Mouse (Mus musculus) myocyte (in vitro differentiated cells): Measurements from ENCODE around the gene Camta1.

Experiments
- CEBPB ChIP-seq: IDR thresholded peaks from 2 replicates; pipeline ENCODE4 v1.6.1; 2011; ENCODE audit warnings: mild to moderate bottlenecking, moderate library complexity; ENCODE audit not compliant: poor library complexity, insufficient read depth, severe bottlenecking
- E2F4 ChIP-seq: IDR thresholded peaks from one replicate; pipeline ENCODE4 v1.6.1; 2011; ENCODE audit warnings: mild to moderate bottlenecking, control low read depth, moderate library complexity; ENCODE audit not compliant: insufficient read depth
- MAX ChIP-seq: IDR thresholded peaks from one replicate; pipeline ENCODE4 v1.6.1; 2011; ENCODE audit warnings: low read depth, mild to moderate bottlenecking, control low read depth
- MYOD1 ChIP-seq, 3 experiments: IDR thresholded peaks; one replicate each; pipeline ENCODE4 v1.6.1; 2011; ENCODE audit warnings: control low read depth in 2 of 3, low read depth in 2 of 3, mild to moderate bottlenecking in 2 of 3, moderate library complexity in 1 of 3; ENCODE audit not compliant: insufficient read length in 2 of 3, control insufficient read depth in 1 of 3
- MYOG ChIP-seq, 3 experiments: IDR thresholded peaks; one replicate each; pipeline ENCODE4 v1.6.1; 2011; ENCODE audit warnings: control low read depth in 2 of 3, low read depth in 2 of 3, mild to moderate bottlenecking in 2 of 3; ENCODE audit not compliant: insufficient read length in 2 of 3, control insufficient read depth in 1 of 3, insufficient read depth in 1 of 3
- POLR2A ChIP-seq: IDR thresholded peaks from one replicate; pipeline ENCODE4 v1.6.1; 2011; ENCODE audit warnings: low read depth, mild to moderate bottlenecking, control low read depth, moderate library complexity; ENCODE audit not compliant: insufficient read length
- POLR2AphosphoS2 ChIP-seq: IDR thresholded peaks from one replicate; pipeline ENCODE4 v1.6.1; 2011; ENCODE audit warnings: low read depth, control low read depth; ENCODE audit not compliant: insufficient read length
- REST ChIP-seq: IDR thresholded peaks from one replicate; pipeline ENCODE4 v1.6.1; 2011; ENCODE audit warnings: mild to moderate bottlenecking, control low read depth, moderate library complexity; ENCODE audit not compliant: insufficient read depth, insufficient read length
- SRF ChIP-seq: IDR thresholded peaks from one replicate; pipeline ENCODE4 v1.6.1; 2011; ENCODE audit warnings: low read depth; ENCODE audit not compliant: control insufficient read depth, insufficient read length
- TCF12 ChIP-seq: IDR thresholded peaks from one replicate; pipeline ENCODE4 v1.6.1; 2011; ENCODE audit warnings: mild to moderate bottlenecking, control low read depth; ENCODE audit not compliant: poor library complexity, insufficient read depth, severe bottlenecking
- USF1 ChIP-seq: IDR thresholded peaks from one replicate; pipeline ENCODE4 v1.6.1; 2011; ENCODE audit warnings: low read depth, mild to moderate bottlenecking, control low read depth, moderate library complexity

DNA sequence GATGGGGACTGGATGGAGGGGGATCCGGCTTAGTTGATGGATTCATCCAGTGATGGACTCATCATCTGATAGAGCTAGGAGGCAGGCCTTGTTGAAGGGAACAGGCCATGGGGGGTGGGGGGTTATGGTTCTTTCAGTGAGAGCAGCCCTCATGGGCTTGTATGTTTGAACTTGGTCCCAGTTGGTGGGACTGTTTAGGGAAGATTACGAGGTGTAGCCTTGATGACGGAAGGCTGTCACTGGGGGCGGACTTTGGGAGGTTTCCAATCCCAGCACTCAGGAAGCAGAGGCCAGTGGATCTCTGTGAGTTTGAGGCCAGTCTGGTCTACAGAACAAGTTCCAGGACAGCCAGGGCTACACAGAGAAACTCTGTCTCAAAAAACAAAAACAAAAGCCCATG lies 132.6 kb downstream of the Camta1 start:
- TF ChIP-seq MYOG (IDR thresholded peaks at IDR 0.05; ENCODE audit: control insufficient read depth in 1 of 3, insufficient read depth in 1 of 3, insufficient read length in 2 of 3, low read depth in 2 of 3) (no peak), POLR2A (no peak), SRF (no peak), POLR2AphosphoS2 (no peak), MYOD1 (IDR thresholded peaks at IDR 0.05; ENCODE audit: control insufficient read depth in 1 of 3, insufficient read length in 2 of 3, low read depth in 2 of 3) (no peak), CEBPB (no peak), MAX (no peak), REST (no peak), USF1 (no peak), E2F4 (no peak), TCF12 (no peak)
